8 mouse cellular contexts compared by ENCODE assay signal in the genomic region with DNA sequence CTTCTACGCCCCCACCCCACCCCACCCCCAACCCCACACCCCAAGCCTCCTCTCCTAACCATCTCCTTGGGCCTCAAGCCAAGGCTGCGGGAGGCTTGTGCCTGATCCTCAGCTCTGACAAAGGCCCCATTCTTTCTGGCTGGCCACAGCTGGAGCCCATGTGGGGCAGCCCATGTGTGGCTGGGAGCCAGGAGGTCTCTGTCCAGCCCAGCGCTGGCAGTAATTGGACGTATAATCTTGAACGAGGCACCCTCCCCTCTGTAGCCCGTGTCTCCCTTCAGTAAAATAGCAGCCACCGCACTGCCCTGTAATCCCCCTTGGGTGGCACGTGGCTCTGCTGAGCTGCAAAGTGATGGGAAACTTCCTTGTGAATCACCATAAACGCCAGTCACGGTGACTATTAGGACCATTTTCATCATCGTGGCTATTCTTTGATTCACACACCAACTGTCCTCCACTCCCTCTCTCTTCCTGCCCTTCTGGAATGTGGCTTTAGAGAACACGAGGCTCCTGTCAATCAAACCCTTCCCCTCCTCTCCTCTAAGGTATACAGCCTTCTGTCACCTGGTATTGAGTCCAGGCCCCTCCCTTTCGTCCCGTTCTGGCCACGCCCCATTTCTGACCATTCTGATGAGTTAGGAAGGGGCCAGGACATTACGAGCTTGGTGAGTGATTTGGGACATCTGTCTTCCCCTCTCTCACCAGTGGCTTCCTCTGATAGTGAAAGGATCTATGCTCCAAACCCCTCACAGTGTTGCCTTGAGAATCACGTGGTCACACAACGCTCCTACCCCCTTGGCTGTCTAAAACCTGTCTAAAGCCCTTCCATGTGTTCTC. TPM values are rescaled to one million over a fixed set of nuclear protein-coding genes. Genes with fewer than 3 reads are reported as not detected.
DNase-seq lines count a peak whose midpoint lies in the region; ATAC-seq and TF ChIP-seq lines count a peak whose summit lies in the region.

No protein-coding gene starts in this region.

- peaks cover 4% of the 10 kb centered on the region; the same call in 1 of the 2 replicates for H3K9me3 ChIP-seq in heart, postnatal 0 days (replicated peaks; ENCODE audit: control insufficient read depth, low read length)
- H3K9me3 ChIP-seq in forebrain, embryonic 10.5 days = no peaks in the 10 kb centered on the region
- H3K9me3 ChIP-seq in limb, embryonic 10.5 days (replicated peaks) = no peaks in the 10 kb centered on the region

- H3K36me3 ChIP-seq in heart, postnatal 0 days (replicated peaks; ENCODE audit: control insufficient read depth, insufficient read depth, low read length) = no peaks in the 10 kb centered on the region
- no peaks in the 10 kb centered on the region for H3K36me3 ChIP-seq in heart, adult 2 months (ENCODE audit: control insufficient read depth, insufficient read depth, low read length)
- no peaks in the 10 kb centered on the region for H3K36me3 ChIP-seq in forebrain, embryonic 10.5 days (replicated peaks)
- H3K36me3 ChIP-seq in limb, embryonic 10.5 days = no peaks in the 10 kb centered on the region

- 16% methylated on average over 18 of the region's 18 CpGs for WGBS in heart, postnatal 0 days
- 12% methylated on average over 18 of the region's 18 CpGs for WGBS in heart, adult 2 months
- 12% methylated on average over 18 of the region's 18 CpGs for WGBS in forebrain, embryonic 10.5 days
- WGBS in limb, embryonic 10.5 days = 20% methylated on average over 18 of the region's 18 CpGs

- no peak overlapping the region for H3K27ac ChIP-seq in heart, postnatal 0 days (ENCODE audit: low read depth)
- no peak overlapping the region for H3K27ac ChIP-seq in heart, adult 2 months
- H3K27ac ChIP-seq in forebrain, embryonic 10.5 days = peak overlapping the region; percentile 76
- H3K27ac ChIP-seq in limb, embryonic 10.5 days = peak overlapping the region; percentile 79

- ATAC-seq in heart, postnatal 0 days (ENCODE audit: insufficient read depth, low read depth) = peak; percentile 46
- ATAC-seq in cerebellum, adult (ENCODE audit: insufficient number of reproducible peaks, low FRiP score, low TSS enrichment) = no peak

- 0 out of 2 replicates have a peak, but pooled peaks cover 7% of the 10 kb centered on the region for H3K4me1 ChIP-seq in heart, postnatal 0 days (ENCODE audit: control insufficient read depth, insufficient read depth)
- H3K4me1 ChIP-seq in heart, adult 2 months (ENCODE audit: control insufficient read depth, insufficient read depth, low read length) = no peaks in the 10 kb centered on the region; the same call in 1 of the 2 replicates
- peaks cover 29% of the 10 kb centered on the region for H3K4me1 ChIP-seq in forebrain, embryonic 10.5 days
- peaks cover 24% of the 10 kb centered on the region for H3K4me1 ChIP-seq in limb, embryonic 10.5 days

- H3K79me2 ChIP-seq in heart, adult 2 months (replicated peaks; ENCODE audit: control insufficient read depth, insufficient read depth, low read length) = no peaks in the 10 kb centered on the region

- no peak overlapping the region for H3K4me2 ChIP-seq in heart, postnatal 0 days (ENCODE audit: low read depth, low read length)

- H3K27me3 ChIP-seq in heart, postnatal 0 days (ENCODE audit: control insufficient read depth, insufficient read depth, low read length) = peaks cover 25% of the 10 kb centered on the region
- peaks cover 3% of the 10 kb centered on the region; the same call in 1 of the 2 replicates for H3K27me3 ChIP-seq in heart, adult 2 months (ENCODE audit: control insufficient read depth, insufficient read depth, low read length)
- H3K27me3 ChIP-seq in forebrain, embryonic 10.5 days (ENCODE audit: poor library complexity, severe bottlenecking) = peaks cover 55% of the 10 kb centered on the region
- peaks cover 49% of the 10 kb centered on the region for H3K27me3 ChIP-seq in limb, embryonic 10.5 days (ENCODE audit: low read depth, poor library complexity, severe bottlenecking)

- no peak overlapping the region for H3K4me3 ChIP-seq in heart, postnatal 0 days (ENCODE audit: low read depth, low read length)
- no peak overlapping the region for H3K4me3 ChIP-seq in heart, adult 2 months
- peak overlapping the region; percentile 23; the same call in 1 of the 2 replicates for H3K4me3 ChIP-seq in forebrain, embryonic 10.5 days
- 0 out of 2 replicates have a peak overlapping the region, but pooled peaks have one; percentile 3 for H3K4me3 ChIP-seq in limb, embryonic 10.5 days

- no peak for DNase-seq in heart, postnatal 0 days (ENCODE audit: low spot score)
- DNase-seq in heart, adult 2 months = no peak
- peak; percentile 36 for DNase-seq in ES-CJ7 (ENCODE audit: low read depth, low spot score)
- DNase-seq in forebrain, embryonic 10.5 days (ENCODE audit: extremely low spot score, low spot score) = peak; percentile 21
- peak; percentile 69 for DNase-seq in limb, embryonic 10.5 days (ENCODE audit: low spot score)
- DNase-seq in retina, postnatal 7 days (ENCODE audit: low read depth, low spot score) = peak; percentile 35
- no peak for DNase-seq in adrenal gland, adult 2 months

- TF ChIP-seq EP300 in heart, postnatal 0 days (IDR thresholded peaks at IDR 0.05; ENCODE audit: low read depth) = no peak
- TF ChIP-seq EP300 in heart, adult 2 months (IDR thresholded peaks at IDR 0.05; ENCODE audit: insufficient read depth, low read depth, low read length) = no peak

- TF ChIP-seq POLR2A in heart, adult 2 months (IDR thresholded peaks at IDR 0.05; ENCODE audit: insufficient read depth, low read depth, low read length) = no peak

- intact Hi-C loops in heart, adult 2 months (cut with DNase I) = loop anchor here (5.0 kb wide), 1 partner anchor 284 kb away; no protein-coding TSS in a partner anchor

- H3K9ac ChIP-seq in heart, postnatal 0 days (replicated peaks; ENCODE audit: low read depth, low read length) = no peak overlapping the region
- no peak overlapping the region for H3K9ac ChIP-seq in heart, adult 2 months (ENCODE audit: low read depth, low read length)

- TF ChIP-seq CTCF in heart, postnatal 0 days (IDR thresholded peaks at IDR 0.05; ENCODE audit: low read depth) = no peak
- TF ChIP-seq CTCF in heart, adult 2 months (IDR thresholded peaks at IDR 0.05) = no peak

RNA-seq across cellular contexts. Expression of a gene that starts 2.8 kb away (rescaled TPM):
- not detected in 2 replicates for total RNA-seq in heart, postnatal 0 days (2014; rRNA removed; ENCODE audit: low replicate concordance)
- 2.0 and 3.7 TPM in 2 replicates for polyA plus RNA-seq in heart, postnatal 0 days (2015; fragmentation: Nextera tagmentation; extraction: Ambion mirVana)
- total RNA-seq in heart, adult 2 months (2021) = 10 to 100 TPM; 10.9 to 26.4 TPM
- polyA plus RNA-seq in heart, adult 2 months (2012; rRNA removed) = 3.1 and 8.3 TPM in 2 replicates
- 0.22 and 0.36 TPM in 2 replicates for polyA plus RNA-seq in forebrain, embryonic 10.5 days (2016; fragmentation: Nextera tagmentation; extraction: Ambion mirVana)
- polyA plus RNA-seq in limb, embryonic 10.5 days (2016; fragmentation: Nextera tagmentation; extraction: Ambion mirVana) = 0.46 TPM in 1 of 2 replicates, not detected in the other
- total RNA-seq in adrenal gland, adult 2 months (2021) = 10 to 100 TPM; 19.3 to 36.0 TPM
- 5.7 and 8.5 TPM in 2 replicates for polyA plus RNA-seq in adrenal gland, adult 2 months (2012; rRNA removed)

RNA-seq across cellular contexts. Expression of a gene that starts 16.8 kb away (rescaled TPM):
- total RNA-seq in heart, postnatal 0 days (2014; rRNA removed; ENCODE audit: low replicate concordance) = not detected in 2 replicates
- polyA plus RNA-seq in heart, postnatal 0 days (2015; fragmentation: Nextera tagmentation; extraction: Ambion mirVana) = 0.04 and 0.05 TPM in 2 replicates
- not detected for total RNA-seq in heart, adult 2 months (2021)
- polyA plus RNA-seq in heart, adult 2 months (2012; rRNA removed) = 0.03 and 0.18 TPM in 2 replicates
- polyA plus RNA-seq in forebrain, embryonic 10.5 days (2016; fragmentation: Nextera tagmentation; extraction: Ambion mirVana) = not detected in 2 replicates
- polyA plus RNA-seq in limb, embryonic 10.5 days (2016; fragmentation: Nextera tagmentation; extraction: Ambion mirVana) = 0.03 TPM in 1 of 2 replicates, not detected in the other
- total RNA-seq in adrenal gland, adult 2 months (2021) = not detected
- not detected in 2 replicates for polyA plus RNA-seq in adrenal gland, adult 2 months (2012; rRNA removed)

RNA-seq across cellular contexts. Expression of a gene that starts 18.8 kb away (rescaled TPM):
- 1.7 and 3.3 TPM in 2 replicates for total RNA-seq in heart, postnatal 0 days (2014; rRNA removed; ENCODE audit: low replicate concordance)
- 1.1 and 1.5 TPM in 2 replicates for polyA plus RNA-seq in heart, postnatal 0 days (2015; fragmentation: Nextera tagmentation; extraction: Ambion mirVana)
- under 1 TPM; 0.26 to 0.43 TPM for total RNA-seq in heart, adult 2 months (2021)
- 0.70 and 0.82 TPM in 2 replicates for polyA plus RNA-seq in heart, adult 2 months (2012; rRNA removed)
- polyA plus RNA-seq in forebrain, embryonic 10.5 days (2016; fragmentation: Nextera tagmentation; extraction: Ambion mirVana) = not detected in 2 replicates
- 0.15 and 3.0 TPM in 2 replicates for polyA plus RNA-seq in limb, embryonic 10.5 days (2016; fragmentation: Nextera tagmentation; extraction: Ambion mirVana)
- 1 to 10 TPM in 1 of 2 experiments, under 1 TPM in 1; 0.17 to 1.8 TPM for total RNA-seq in adrenal gland, adult 2 months (2021)
- polyA plus RNA-seq in adrenal gland, adult 2 months (2012; rRNA removed) = 1.0 TPM in 2 replicates

RNA-seq across cellular contexts. Expression of a gene that starts 53.6 kb away (rescaled TPM):
- not detected in 2 replicates for total RNA-seq in heart, postnatal 0 days (2014; rRNA removed; ENCODE audit: low replicate concordance)
- polyA plus RNA-seq in heart, postnatal 0 days (2015; fragmentation: Nextera tagmentation; extraction: Ambion mirVana) = not detected in 2 replicates
- not detected for total RNA-seq in heart, adult 2 months (2021)
- polyA plus RNA-seq in heart, adult 2 months (2012; rRNA removed) = not detected in 2 replicates
- not detected in 2 replicates for polyA plus RNA-seq in forebrain, embryonic 10.5 days (2016; fragmentation: Nextera tagmentation; extraction: Ambion mirVana)
- polyA plus RNA-seq in limb, embryonic 10.5 days (2016; fragmentation: Nextera tagmentation; extraction: Ambion mirVana) = not detected in 2 replicates
- 1 to 10 TPM; 1.5 to 1.7 TPM for total RNA-seq in adrenal gland, adult 2 months (2021)
- not detected in 2 replicates for polyA plus RNA-seq in adrenal gland, adult 2 months (2012; rRNA removed)

RNA-seq across cellular contexts. Expression of a gene that starts 57.5 kb away (rescaled TPM):
- 42.2 and 46.5 TPM in 2 replicates for total RNA-seq in heart, postnatal 0 days (2014; rRNA removed; ENCODE audit: low replicate concordance)
- 30.4 and 30.7 TPM in 2 replicates for polyA plus RNA-seq in heart, postnatal 0 days (2015; fragmentation: Nextera tagmentation; extraction: Ambion mirVana)
- total RNA-seq in heart, adult 2 months (2021) = 10 to 100 TPM; 20.2 to 26.0 TPM
- 14.7 and 15.5 TPM in 2 replicates for polyA plus RNA-seq in heart, adult 2 months (2012; rRNA removed)
- polyA plus RNA-seq in forebrain, embryonic 10.5 days (2016; fragmentation: Nextera tagmentation; extraction: Ambion mirVana) = 19.6 and 22.7 TPM in 2 replicates
- 22.1 and 24.2 TPM in 2 replicates for polyA plus RNA-seq in limb, embryonic 10.5 days (2016; fragmentation: Nextera tagmentation; extraction: Ambion mirVana)
- total RNA-seq in adrenal gland, adult 2 months (2021) = 100 to 1,000 TPM; 123 to 151 TPM
- polyA plus RNA-seq in adrenal gland, adult 2 months (2012; rRNA removed) = 23.3 and 23.5 TPM in 2 replicates

Comparison
In these comparisons a context has a peak if more than half of its experiments do, and no peak if none do; other contexts are left out.
1. DNase-seq: peak in ES-CJ7 (single experiment), forebrain, embryonic 10.5 days (single experiment), limb, embryonic 10.5 days (single experiment) and retina, postnatal 7 days (single experiment); none in heart, postnatal 0 days (single experiment), heart, adult 2 months (0 of 2) and adrenal gland, adult 2 months (single experiment).
2. H3K27ac ChIP-seq: peak in forebrain, embryonic 10.5 days (single experiment) and limb, embryonic 10.5 days (single experiment); none in heart, postnatal 0 days (single experiment) and heart, adult 2 months (single experiment).
3. H3K4me3 ChIP-seq: peak in forebrain, embryonic 10.5 days (single experiment) and limb, embryonic 10.5 days (single experiment); none in heart, postnatal 0 days (single experiment) and heart, adult 2 months (single experiment).